Mouse (Mus musculus) liver, embryonic 14.5 days (tissue): ENCODE measurements around the gene Mif4gd.

Source experiments
- CTCF ChIP-seq: IDR thresholded peaks from 2 replicates; pipeline ENCODE4 v1.5.1; 2016; ENCODE audit warnings: antibody characterized with exemption, low read depth, control low read depth
- EP300 ChIP-seq: IDR thresholded peaks from 2 replicates; pipeline ENCODE4 v1.6.1; 2016; ENCODE audit warnings: antibody characterized with exemption, low read depth

DNA sequence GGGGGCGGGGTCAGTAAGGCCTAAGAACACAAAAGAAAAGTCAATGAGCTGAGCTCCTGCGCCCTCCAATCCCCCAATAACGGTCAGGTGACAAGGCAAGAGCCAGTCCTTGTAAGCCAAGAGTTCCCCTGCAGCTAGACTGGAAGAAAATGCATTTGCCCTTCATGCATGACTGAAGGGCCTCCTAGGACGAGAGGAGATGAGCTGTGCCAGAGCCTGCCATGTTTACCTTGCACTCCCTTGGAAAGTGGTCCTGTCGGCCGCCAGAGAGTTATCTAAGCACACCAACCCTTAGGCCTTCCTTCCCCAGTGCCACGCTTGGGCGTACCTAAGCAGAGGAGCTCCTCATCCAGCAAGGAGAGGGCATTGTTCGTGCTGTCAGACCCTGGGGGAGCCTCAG lies 24.8 kb downstream of the Mif4gd start:
- TF ChIP-seq CTCF (no peak), EP300 (no peak)
